Mouse (Mus musculus): Measurements from ENCODE around the gene Pabpn1l.
"Not testable (repeated sequence)": the region's sequence is repeated elsewhere in the genome, so short reads cannot be mapped to it uniquely, and the experiment has no call there.

The Pabpn1l gene

GRCm38 (mm10) chr8:122574667-122575251 lies 47.8 kb downstream of the Pabpn1l start:
- DNase-seq: no peak

GRCm38 (mm10) chr8:122574264-122574663 lies 48.3 kb downstream of the Pabpn1l start:
- DNase-seq: no peak

GRCm38 (mm10) chr8:122573577-122573976 lies 49.0 kb downstream of the Pabpn1l start:
- no peak for DNase-seq

- DNase-seq: not testable (repeated sequence)
Observed at GRCm38 (mm10) chr8:122573176-122573575, 49.4 kb downstream of the Pabpn1l start.

DNA sequence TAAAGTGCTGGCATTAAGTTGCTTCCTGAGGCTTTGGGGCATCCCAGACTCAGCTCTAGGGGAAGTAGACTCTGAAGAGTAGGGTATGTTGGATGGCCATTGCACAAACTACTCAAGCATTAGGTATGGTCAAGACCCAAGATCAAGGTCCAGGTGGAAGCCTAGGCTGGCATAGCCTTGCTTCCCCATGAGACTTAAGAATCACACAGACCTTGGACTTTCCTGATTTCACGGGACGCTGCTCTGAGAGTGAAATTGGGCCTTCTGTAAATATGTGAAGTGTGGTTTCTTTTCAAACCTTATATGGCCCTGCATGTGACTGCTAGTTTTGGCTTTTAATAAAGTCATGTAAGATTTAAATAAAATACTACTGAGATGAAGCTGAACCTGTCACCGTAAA lies 49.8 kb downstream of the Pabpn1l start:
- DNase-seq: no peak

DNA sequence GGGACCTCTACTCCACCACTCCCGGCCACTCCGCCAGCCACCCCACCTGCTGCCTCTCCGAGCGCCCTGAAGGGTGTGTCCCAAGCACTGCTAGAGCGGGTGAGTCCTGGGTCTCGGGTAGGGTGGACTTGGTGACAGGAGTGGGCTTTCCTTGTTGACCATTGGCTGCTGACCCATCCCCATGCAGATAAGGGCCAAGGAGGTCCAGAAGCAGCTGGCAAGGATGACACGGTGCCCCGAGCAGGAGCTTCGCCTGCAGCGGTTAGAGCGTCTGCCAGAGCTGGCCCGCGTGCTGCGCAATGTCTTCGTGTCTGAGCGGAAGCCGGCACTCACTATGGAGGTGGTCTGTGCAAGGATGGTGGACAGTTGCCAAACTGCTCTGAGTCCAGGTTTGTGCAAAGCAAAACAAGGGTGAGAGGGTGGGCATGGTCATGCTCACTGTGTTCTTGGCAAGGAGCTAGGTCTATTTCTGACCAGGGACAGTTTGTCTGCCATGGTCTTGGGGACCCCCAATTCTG lies 50.7 kb downstream of the Pabpn1l start:
- DNase-seq: no peak

GRCm38 (mm10) chr8:122571153-122571552 lies 51.4 kb downstream of the Pabpn1l start:
- peak; percentile 64 for DNase-seq

DNA sequence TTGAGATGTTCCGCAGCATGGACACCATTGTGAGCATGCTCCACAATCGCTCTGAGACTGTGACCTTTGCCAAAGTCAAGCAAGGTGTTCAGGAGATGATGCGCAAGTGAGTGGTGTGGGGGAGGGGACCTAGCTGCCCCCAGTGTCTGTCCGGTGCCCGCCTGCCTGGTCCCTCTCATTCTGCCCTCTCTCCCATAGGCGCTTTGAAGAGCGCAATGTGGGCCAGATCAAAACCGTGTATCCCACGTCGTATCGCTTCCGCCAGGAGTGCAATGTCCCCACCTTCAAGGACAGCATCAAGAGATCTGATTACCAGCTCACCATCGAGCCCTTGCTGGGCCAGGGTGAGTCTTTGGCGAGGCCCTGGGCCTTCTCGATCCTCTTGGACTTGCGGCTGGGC lies 52.5 kb downstream of the Pabpn1l start:
- DNase-seq: no peak

All from cerebellum, adult 8-10 months (tissue).